ENCODE assay signal across 12 mouse cellular contexts in genomic region chr4:95045133-95045532, GRCm38 (mm10). TPM values are rescaled to one million over a fixed set of nuclear protein-coding genes. Genes with fewer than 3 reads are reported as not detected.
DNase-seq lines count a peak whose midpoint lies in the region; ATAC-seq and TF ChIP-seq lines count a peak whose summit lies in the region.
"Had no signal": no experiment of that assay in that cellular context is flagged by ENCODE, and none has a peak within 500 bp of the region (broad histone marks: within the 10 kb centered on the region; RNA-seq: fewer than 3 reads in every experiment).

No protein-coding gene starts in this region.

- no peak for ATAC-seq in heart, embryonic 12.5 days (ENCODE audit: insufficient number of reproducible peaks, low FRiP score)
- ATAC-seq in lung, embryonic 14.5 days (ENCODE audit: insufficient read depth): no peak
- ATAC-seq: forebrain, embryonic 15.5 days had no signal

- H3K27me3 ChIP-seq in heart, adult 2 months (ENCODE audit: control insufficient read depth, insufficient read depth, low read length): no peaks in the 10 kb centered on the region
- H3K27me3 ChIP-seq in heart, embryonic 12.5 days (replicated peaks): no peaks in the 10 kb centered on the region
- H3K27me3 ChIP-seq in lung, embryonic 14.5 days (ENCODE audit: insufficient read depth, low read length): no peaks in the 10 kb centered on the region
- H3K27me3 ChIP-seq: forebrain, embryonic 15.5 days; midbrain, embryonic 12.5 days had no signal

- intact Hi-C loops in heart, adult 2 months (cut with DNase I): no loop called here

- TF ChIP-seq CTCF in heart, adult 2 months (IDR thresholded peaks at IDR 0.05): peak; percentile 63
- peak; percentile 56 for TF ChIP-seq CTCF in lung, embryonic 14.5 days (IDR thresholded peaks at IDR 0.05; ENCODE audit: low read depth)

- 90% methylated on average over 1 of the region's 1 CpGs for WGBS in heart, adult 2 months
- WGBS in heart, embryonic 12.5 days: 87% methylated on average over 1 of the region's 1 CpGs
- WGBS in lung, embryonic 14.5 days: 64% methylated on average over 1 of the region's 1 CpGs

- no peak overlapping the region for H3K4me3 ChIP-seq in heart, adult 2 months
- no peak overlapping the region for H3K4me3 ChIP-seq in heart, embryonic 12.5 days
- H3K4me3 ChIP-seq in lung, embryonic 14.5 days (ENCODE audit: low read depth, low read length): no peak overlapping the region
- H3K4me3 ChIP-seq: forebrain, embryonic 15.5 days; midbrain, embryonic 12.5 days had no signal

- TF ChIP-seq POLR2A in heart, adult 2 months (IDR thresholded peaks at IDR 0.05; ENCODE audit: insufficient read depth, low read depth, low read length): no peak

- no peaks in the 10 kb centered on the region for H3K9me3 ChIP-seq in heart, embryonic 12.5 days (replicated peaks)
- no peaks in the 10 kb centered on the region for H3K9me3 ChIP-seq in lung, embryonic 14.5 days (ENCODE audit: low read depth, low read length)
- H3K9me3 ChIP-seq: forebrain, embryonic 15.5 days; midbrain, embryonic 12.5 days had no signal

- no peak for DNase-seq in heart, adult 2 months
- DNase-seq in lung, embryonic 14.5 days: peak; percentile 29
- DNase-seq in lung, adult 18-20 months: no peak
- DNase-seq in NIH3T3 (ENCODE audit: low read depth): peak; percentile 44
- DNase-seq in retina, embryonic 14.5 days (ENCODE audit: low spot score): peak; percentile 28
- no peak for DNase-seq in neural tube, embryonic 10.5 days (ENCODE audit: extremely low spot score, low spot score)
- DNase-seq in left cerebral cortex, adult 9 months (ENCODE audit: low spot score in 2 of 2): no peak
- DNase-seq: adrenal gland, postnatal 10 days; cerebellum, adult 18-20 months had no signal

- H3K36me3 ChIP-seq in heart, adult 2 months (ENCODE audit: control insufficient read depth, insufficient read depth, low read length): peaks cover 3% of the 10 kb centered on the region
- H3K36me3 ChIP-seq in heart, embryonic 12.5 days: no peaks in the 10 kb centered on the region
- H3K36me3 ChIP-seq in lung, embryonic 14.5 days (ENCODE audit: insufficient read depth): peaks cover 10% of the 10 kb centered on the region
- H3K36me3 ChIP-seq: forebrain, embryonic 15.5 days; midbrain, embryonic 12.5 days had no signal

- no peak overlapping the region for H3K9ac ChIP-seq in heart, adult 2 months (ENCODE audit: low read depth, low read length)
- no peak overlapping the region for H3K9ac ChIP-seq in heart, embryonic 12.5 days
- H3K9ac ChIP-seq in lung, embryonic 14.5 days: no peak overlapping the region
- H3K9ac ChIP-seq: forebrain, embryonic 15.5 days; midbrain, embryonic 12.5 days had no signal

- no peak overlapping the region for H3K4me2 ChIP-seq in heart, embryonic 12.5 days
- no peak overlapping the region for H3K4me2 ChIP-seq in lung, embryonic 14.5 days
- H3K4me2 ChIP-seq: forebrain, embryonic 15.5 days; midbrain, embryonic 12.5 days had no signal

- H3K79me2 ChIP-seq in heart, adult 2 months (replicated peaks; ENCODE audit: control insufficient read depth, insufficient read depth, low read length): no peaks in the 10 kb centered on the region

- H3K4me1 ChIP-seq in heart, adult 2 months (ENCODE audit: control insufficient read depth, insufficient read depth, low read length): peaks cover 3% of the 10 kb centered on the region
- H3K4me1 ChIP-seq in heart, embryonic 12.5 days (replicated peaks): peaks cover 7% of the 10 kb centered on the region
- H3K4me1 ChIP-seq in lung, embryonic 14.5 days (ENCODE audit: insufficient read depth): 0 out of 2 replicates have a peak, but pooled peaks cover 2% of the 10 kb centered on the region

- no peak for TF ChIP-seq EP300 in heart, adult 2 months (IDR thresholded peaks at IDR 0.05; ENCODE audit: insufficient read depth, low read depth, low read length)

- H3K27ac ChIP-seq in heart, adult 2 months: no peak overlapping the region
- H3K27ac ChIP-seq in heart, embryonic 12.5 days (ENCODE audit: poor library complexity, severe bottlenecking): no peak overlapping the region
- no peak overlapping the region for H3K27ac ChIP-seq in lung, embryonic 14.5 days (ENCODE audit: low read depth)
- H3K27ac ChIP-seq: forebrain, embryonic 15.5 days; midbrain, embryonic 12.5 days had no signal

RNA-seq across cellular contexts. Expression of gene Jun, which starts 6.9 kb away (rescaled TPM):
- total RNA-seq in heart, adult 2 months (2021): 10 to 100 TPM; 42.4 to 54.1 TPM
- polyA plus RNA-seq in heart, adult 2 months (2012; rRNA removed): 24.0 and 28.0 TPM in 2 replicates
- 95.0 and 95.1 TPM in 2 replicates for polyA plus RNA-seq in heart, embryonic 12.5 days (2016; fragmentation: Nextera tagmentation; extraction: Ambion mirVana)
- polyA plus RNA-seq in lung, embryonic 14.5 days (2014; fragmentation: Nextera tagmentation; extraction: Ambion mirVana): 67.1 and 71.5 TPM in 2 replicates

Comparison
In these comparisons a context has a peak if more than half of its experiments do, and no peak if none do; other contexts are left out.
1. DNase-seq: peak in lung, embryonic 14.5 days (single experiment), NIH3T3 (single experiment) and retina, embryonic 14.5 days (single experiment); none in heart, adult 2 months (0 of 2), lung, adult 18-20 months (0 of 2), neural tube, embryonic 10.5 days (single experiment) and left cerebral cortex, adult 9 months (0 of 2).